Mouse (Mus musculus): ENCODE data around the gene Ppfia4. TPM values are rescaled to one million over a fixed set of nuclear protein-coding genes. Genes with fewer than 3 reads are reported as not detected.
A peak's percentile ranks its signal among the peaks of the same experiment; 100 is the strongest.

Gene Ppfia4
- polyA plus RNA-seq, 1 experiment = 35.8 TPM

DNA sequence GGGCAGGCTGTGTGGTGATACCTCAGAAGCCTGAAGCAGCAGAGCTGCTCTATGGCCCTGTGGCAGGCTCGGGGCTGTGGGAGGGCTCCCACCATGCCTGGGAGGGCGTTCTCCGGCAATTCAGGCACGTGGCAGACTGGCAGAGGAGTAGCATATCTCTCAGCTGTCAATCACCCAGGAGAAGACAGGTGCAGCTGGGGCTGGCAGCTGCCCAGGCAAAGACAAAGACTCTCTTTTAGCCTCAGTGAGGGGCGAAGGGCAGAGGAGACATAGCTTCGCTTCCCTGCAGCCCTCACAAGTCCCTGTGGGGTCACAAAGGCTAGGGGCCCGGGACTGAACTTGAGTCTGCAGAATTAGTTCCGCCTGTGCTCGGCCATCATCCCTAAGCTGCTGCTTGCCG is 25.3 kb downstream of the Ppfia4 start:
- H3K79me2 ChIP-seq (ENCODE audit: control insufficient read depth, insufficient read depth) = no peaks in the 10 kb centered on the region
- TF ChIP-seq MYOD1 (IDR thresholded peaks at IDR 0.05; ENCODE audit: control insufficient read depth in 1 of 3, insufficient read length in 2 of 3, low read depth in 2 of 3) (peak; percentile 91 to 96 (median 96)), MAX (IDR thresholded peaks at IDR 0.05; ENCODE audit: low read depth) (no peak), TCF3 (IDR thresholded peaks at IDR 0.05; ENCODE audit: insufficient read length, low read depth) (peak; percentile 74), POLR2AphosphoS2 (IDR thresholded peaks at IDR 0.05; ENCODE audit: insufficient read length, low read depth) (peak; percentile 17), MYOG (IDR thresholded peaks at IDR 0.05; ENCODE audit: control insufficient read depth in 1 of 3, insufficient read depth in 1 of 3, insufficient read length in 2 of 3, low read depth in 2 of 3) (peak; percentile 65 to 87 (median 82)), SRF (IDR thresholded peaks at IDR 0.05; ENCODE audit: control insufficient read depth, insufficient read length, low read depth) (no peak), REST (IDR thresholded peaks at IDR 0.05; ENCODE audit: insufficient read depth, insufficient read length) (no peak), TCF12 (IDR thresholded peaks at IDR 0.05; ENCODE audit: insufficient read depth, poor library complexity, severe bottlenecking) (peak; percentile 63)
- no peak overlapping the region for H3K4me2 ChIP-seq (ENCODE audit: low read depth)
- H3K4me3 ChIP-seq = no peak overlapping the region
- no peaks in the 10 kb centered on the region for H3K27me3 ChIP-seq (ENCODE audit: control insufficient read depth, insufficient read depth, insufficient read length)
- H3ac ChIP-seq (ENCODE audit: control insufficient read depth, insufficient read length) = no peak overlapping the region
- H3K36me3 ChIP-seq (ENCODE audit: control insufficient read depth, insufficient read depth) = no peaks in the 10 kb centered on the region

DNA sequence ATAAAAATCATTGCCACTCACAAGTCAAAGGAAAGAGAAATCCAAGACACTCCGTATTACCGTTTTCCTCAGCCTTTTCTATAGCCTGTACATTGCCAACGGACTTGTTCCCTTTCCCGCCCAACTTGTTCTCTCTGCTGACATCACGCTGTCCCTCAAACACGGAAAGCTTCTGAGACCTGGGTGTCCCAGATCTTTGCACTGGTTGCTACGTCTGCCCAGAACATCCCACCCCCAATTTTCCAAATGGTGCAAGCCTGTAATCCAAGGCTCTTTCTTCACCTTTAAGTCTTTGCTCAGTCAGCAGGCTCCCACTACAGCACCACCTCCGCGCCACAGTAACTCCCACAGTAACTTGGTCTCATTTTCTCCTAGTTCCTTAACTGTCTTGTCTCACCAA is 27.8 kb downstream of the Ppfia4 start:
- no peaks in the 10 kb centered on the region for H3K79me2 ChIP-seq (ENCODE audit: control insufficient read depth, insufficient read depth)
- H3K4me3 ChIP-seq = no peak overlapping the region
- TF ChIP-seq SRF (IDR thresholded peaks at IDR 0.05; ENCODE audit: control insufficient read depth, insufficient read length, low read depth) = no peak
- no peak for TF ChIP-seq MAX (IDR thresholded peaks at IDR 0.05; ENCODE audit: low read depth)
- no peak for TF ChIP-seq E2F4 (IDR thresholded peaks at IDR 0.05; ENCODE audit: insufficient read depth)
- no peak for TF ChIP-seq USF1 (IDR thresholded peaks at IDR 0.05; ENCODE audit: low read depth)
- no peak for TF ChIP-seq POLR2A (IDR thresholded peaks at IDR 0.05; ENCODE audit: insufficient read length, low read depth)
- no peak for TF ChIP-seq CEBPB (IDR thresholded peaks at IDR 0.05; ENCODE audit: insufficient read depth, poor library complexity, severe bottlenecking)
- TF ChIP-seq TCF12 (IDR thresholded peaks at IDR 0.05; ENCODE audit: insufficient read depth, poor library complexity, severe bottlenecking) = no peak
- TF ChIP-seq POLR2AphosphoS2 (IDR thresholded peaks at IDR 0.05; ENCODE audit: insufficient read length, low read depth) = no peak
- no peak for TF ChIP-seq REST (IDR thresholded peaks at IDR 0.05; ENCODE audit: insufficient read depth, insufficient read length)
- no peak for TF ChIP-seq TCF3 (IDR thresholded peaks at IDR 0.05; ENCODE audit: insufficient read length, low read depth)
- no peak for TF ChIP-seq MYOD1 (IDR thresholded peaks at IDR 0.05; ENCODE audit: control insufficient read depth in 1 of 3, insufficient read length in 2 of 3, low read depth in 2 of 3)
- TF ChIP-seq MYOG (IDR thresholded peaks at IDR 0.05; ENCODE audit: control insufficient read depth in 1 of 3, insufficient read depth in 1 of 3, insufficient read length in 2 of 3, low read depth in 2 of 3) = no peak
- H3K36me3 ChIP-seq (ENCODE audit: control insufficient read depth, insufficient read depth) = no peaks in the 10 kb centered on the region
- H3ac ChIP-seq (ENCODE audit: control insufficient read depth, insufficient read length) = no peak overlapping the region
- no peak overlapping the region for H3K4me2 ChIP-seq (ENCODE audit: low read depth)
- H3K27me3 ChIP-seq (ENCODE audit: control insufficient read depth, insufficient read depth, insufficient read length) = no peaks in the 10 kb centered on the region

DNA sequence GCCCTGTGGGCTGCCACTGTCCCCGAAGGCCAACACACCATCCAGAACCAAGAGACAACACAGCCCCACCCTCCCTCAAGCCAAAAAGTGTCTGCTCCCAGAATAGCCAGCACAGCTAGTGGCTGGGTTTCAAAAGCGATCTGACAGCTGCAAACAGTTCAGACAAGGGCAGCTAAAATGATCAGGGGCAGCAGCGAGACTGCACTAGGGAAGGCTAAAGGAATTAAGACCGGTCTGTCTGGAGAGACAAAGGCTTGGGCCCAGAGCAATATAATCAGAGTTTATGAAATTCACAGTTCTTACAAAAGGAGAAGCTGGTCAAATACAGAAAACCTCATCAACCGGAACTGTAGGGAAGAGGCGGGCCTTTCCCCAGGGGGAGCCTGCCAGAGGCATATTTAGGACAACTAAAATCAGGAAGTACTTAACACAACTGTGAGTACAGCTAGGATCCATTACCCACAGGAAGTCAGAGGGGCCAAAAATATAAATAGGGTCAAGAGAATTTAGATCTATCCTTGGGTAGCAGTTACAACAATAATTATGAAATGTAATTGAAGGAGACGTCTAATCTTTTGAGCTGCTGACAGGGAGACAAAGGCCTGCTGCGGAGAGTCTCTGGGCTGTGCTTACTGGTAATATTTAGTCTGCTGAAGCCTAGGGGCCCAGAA is 30.0 kb downstream of the Ppfia4 start:
- H3K4me2 ChIP-seq (ENCODE audit: low read depth) = peak overlapping the region; percentile 43

DNA sequence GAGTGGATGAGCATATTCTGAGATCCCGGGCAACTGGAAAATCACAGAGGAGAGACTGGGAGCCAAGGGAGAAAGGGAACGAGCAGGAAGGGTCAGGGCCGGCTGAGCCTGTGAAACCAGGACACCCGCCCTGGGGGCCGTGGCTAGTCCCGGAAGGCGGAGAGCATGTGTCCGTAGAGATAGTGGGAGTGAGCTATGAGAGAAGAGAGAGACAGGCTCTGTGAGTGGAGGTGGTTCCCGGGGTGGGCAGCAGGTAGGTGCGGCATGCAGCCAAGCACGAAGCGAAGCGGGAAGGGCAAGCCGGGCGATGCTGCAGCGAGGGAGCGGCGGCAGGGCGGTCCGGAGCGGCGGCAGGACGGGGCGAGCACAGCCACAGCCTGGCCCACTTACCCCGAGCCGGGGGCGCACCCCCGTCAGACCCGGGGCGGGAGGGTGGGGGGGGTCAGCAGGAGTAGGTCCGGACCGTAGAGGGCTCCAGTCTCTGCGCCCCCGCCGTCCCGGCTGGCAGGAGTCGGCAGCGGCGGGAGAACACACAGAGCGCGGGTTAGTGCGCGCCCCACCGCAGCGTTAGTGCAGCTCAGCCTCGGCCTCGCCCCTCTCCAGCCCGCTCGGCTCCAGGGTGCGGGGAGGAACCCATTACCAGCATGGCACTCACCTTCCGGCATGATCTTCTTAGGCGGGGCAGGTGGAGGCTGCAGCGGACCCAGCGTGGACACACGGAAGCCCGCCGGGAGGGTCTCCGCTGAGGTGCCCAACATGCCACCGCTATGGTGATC is 33.9 kb downstream of the Ppfia4 start:
- H3ac ChIP-seq (ENCODE audit: control insufficient read depth, insufficient read length) = no peak overlapping the region
- no peak overlapping the region for H3K4me2 ChIP-seq (ENCODE audit: low read depth)
- no peaks in the 10 kb centered on the region for H3K36me3 ChIP-seq (ENCODE audit: control insufficient read depth, insufficient read depth)
- no peaks in the 10 kb centered on the region for H3K79me2 ChIP-seq (ENCODE audit: control insufficient read depth, insufficient read depth)
- H3K27me3 ChIP-seq (ENCODE audit: control insufficient read depth, insufficient read depth, insufficient read length) = no peaks in the 10 kb centered on the region
- no peak overlapping the region for H3K4me3 ChIP-seq
- no peak for TF ChIP-seq TCF3 (IDR thresholded peaks at IDR 0.05; ENCODE audit: insufficient read length, low read depth)
- TF ChIP-seq SRF (IDR thresholded peaks at IDR 0.05; ENCODE audit: control insufficient read depth, insufficient read length, low read depth) = no peak
- no peak for TF ChIP-seq MYOG (IDR thresholded peaks at IDR 0.05; ENCODE audit: control insufficient read depth in 1 of 3, insufficient read depth in 1 of 3, insufficient read length in 2 of 3, low read depth in 2 of 3)
- TF ChIP-seq REST (IDR thresholded peaks at IDR 0.05; ENCODE audit: insufficient read depth, insufficient read length) = no peak
- TF ChIP-seq USF1 (IDR thresholded peaks at IDR 0.05; ENCODE audit: low read depth) = no peak
- TF ChIP-seq TCF12 (IDR thresholded peaks at IDR 0.05; ENCODE audit: insufficient read depth, poor library complexity, severe bottlenecking) = no peak
- TF ChIP-seq MYOD1 (IDR thresholded peaks at IDR 0.05; ENCODE audit: control insufficient read depth in 1 of 3, insufficient read length in 2 of 3, low read depth in 2 of 3) = no peak
- no peak for TF ChIP-seq MAX (IDR thresholded peaks at IDR 0.05; ENCODE audit: low read depth)
- TF ChIP-seq POLR2AphosphoS2 (IDR thresholded peaks at IDR 0.05; ENCODE audit: insufficient read length, low read depth) = no peak

More for the DNA sequence above, 30.0 kb downstream of the Ppfia4 start:
- H3ac ChIP-seq (ENCODE audit: control insufficient read depth, insufficient read length) = no peak overlapping the region
- no peaks in the 10 kb centered on the region for H3K36me3 ChIP-seq (ENCODE audit: control insufficient read depth, insufficient read depth)
- H3K27me3 ChIP-seq (ENCODE audit: control insufficient read depth, insufficient read depth, insufficient read length) = no peaks in the 10 kb centered on the region
- TF ChIP-seq SRF (IDR thresholded peaks at IDR 0.05; ENCODE audit: control insufficient read depth, insufficient read length, low read depth) = no peak
- no peak for TF ChIP-seq REST (IDR thresholded peaks at IDR 0.05; ENCODE audit: insufficient read depth, insufficient read length)
- TF ChIP-seq MYOD1 (IDR thresholded peaks at IDR 0.05; ENCODE audit: control insufficient read depth in 1 of 3, insufficient read length in 2 of 3, low read depth in 2 of 3) = peak; percentile 64 to 77 (median 75)
- TF ChIP-seq MYOG (IDR thresholded peaks at IDR 0.05; ENCODE audit: control insufficient read depth in 1 of 3, insufficient read depth in 1 of 3, insufficient read length in 2 of 3, low read depth in 2 of 3) = peak in 2 of 3 experiments; percentile 79 to 81
- peak; percentile 40 for TF ChIP-seq TCF12 (IDR thresholded peaks at IDR 0.05; ENCODE audit: insufficient read depth, poor library complexity, severe bottlenecking)
- no peak for TF ChIP-seq POLR2A (IDR thresholded peaks at IDR 0.05; ENCODE audit: insufficient read length, low read depth)
- TF ChIP-seq E2F4 (IDR thresholded peaks at IDR 0.05; ENCODE audit: insufficient read depth) = no peak
- no peak overlapping the region for H3K4me3 ChIP-seq
- H3K79me2 ChIP-seq (ENCODE audit: control insufficient read depth, insufficient read depth) = no peaks in the 10 kb centered on the region
